Mouse (Mus musculus) kidney, adult 8-10 months (tissue): Measurements from ENCODE around the gene Zfp775.
A peak's percentile ranks its signal among the peaks of the same experiment; 100 is the strongest.

Source experiments
- DNase-seq, 2 experiments: peaks; one replicate each; pipeline ENCODE4 v3.0.0; 2022

The Zfp775 gene

GRCm38 (mm10) chr6:48628808-48629660 is 27.2 kb downstream of the Zfp775 start:
- DNase-seq, result no peak

GRCm38 (mm10) chr6:48629661-48630034 is 27.8 kb downstream of the Zfp775 start:
- DNase-seq, result peak; percentile 67 to 71

GRCm38 (mm10) chr6:48630831-48631230 is 29.0 kb downstream of the Zfp775 start:
- no peak for DNase-seq

- DNase-seq, result no peak
These were observed 33.2 kb downstream of the Zfp775 start for GRCm38 (mm10) chr6:48635105-48635504.

- no peak for DNase-seq
These were observed 34.7 kb downstream of the Zfp775 start for GRCm38 (mm10) chr6:48636515-48636914.

- DNase-seq, result no peak
These were observed 36.1 kb downstream of the Zfp775 start for GRCm38 (mm10) chr6:48637811-48638500.

- peak in 1 of 2 experiments; percentile 69 for DNase-seq
These were observed 36.7 kb downstream of the Zfp775 start for GRCm38 (mm10) chr6:48638553-48638952.

- DNase-seq, result no peak
These were observed 39.5 kb downstream of the Zfp775 start for GRCm38 (mm10) chr6:48641391-48641790.

- DNase-seq, result no peak
These were observed 41.0 kb downstream of the Zfp775 start for GRCm38 (mm10) chr6:48642764-48643292.

GRCm38 (mm10) chr6:48645660-48646308 is 43.9 kb downstream of the Zfp775 start:
- peak; percentile 71 to 83 for DNase-seq

- no peak for DNase-seq
These were observed 44.4 kb downstream of the Zfp775 start for GRCm38 (mm10) chr6:48646309-48646690.

GRCm38 (mm10) chr6:48646995-48647394 is 45.1 kb downstream of the Zfp775 start, which contains the start of gene Gimap8:
Gene Gimap8 (plus strand): TSS chr6:48647234.
- DNase-seq, result peak; percentile 75 to 78

GRCm38 (mm10) chr6:48647611-48648010 is 45.7 kb downstream of the Zfp775 start:
- no peak for DNase-seq

GRCm38 (mm10) chr6:48648779-48649178 is 46.9 kb downstream of the Zfp775 start:
- DNase-seq, result peak; percentile 45 to 71

GRCm38 (mm10) chr6:48650041-48650440 is 48.2 kb downstream of the Zfp775 start:
- DNase-seq, result no peak

GRCm38 (mm10) chr6:48658721-48659120 is 56.9 kb downstream of the Zfp775 start:
- DNase-seq, result no peak

- DNase-seq, result no peak
These were observed 62.9 kb downstream of the Zfp775 start for GRCm38 (mm10) chr6:48664750-48665149.

GRCm38 (mm10) chr6:48665471-48665870 is 63.6 kb downstream of the Zfp775 start:
- DNase-seq, result no peak

GRCm38 (mm10) chr6:48666159-48666586 is 64.3 kb downstream of the Zfp775 start:
- DNase-seq, result peak; percentile 59 to 82

GRCm38 (mm10) chr6:48668022-48668421 is 66.2 kb downstream of the Zfp775 start:
- DNase-seq, result no peak

- no peak for DNase-seq
These were observed 67.6 kb downstream of the Zfp775 start for GRCm38 (mm10) chr6:48669446-48669969.
